Mouse (Mus musculus) urinary bladder, postnatal 36 days (tissue): ENCODE measurements around the gene Lce1e.

ENCODE experiments used
- DNase-seq, 2 experiments: peaks; one replicate each; pipeline ENCODE4 v3.0.0; 2022; ENCODE audit warnings: low spot score in 2 of 2, mixed read lengths in 1 of 2

The Lce1e gene

GRCm38 (mm10) chr3:92708974-92709373 lies at the start of gene Lce1e:
Gene Lce1e (minus strand): TSS chr3:92709074.
- DNase-seq = no peak

- no peak for DNase-seq
These were observed 44.3 kb upstream of the Lce1e start for GRCm38 (mm10) chr3:92753197-92753596.

GRCm38 (mm10) chr3:92752238-92752637 lies 43.4 kb upstream of the Lce1e start, which contains the start of gene Lce1g:
Gene Lce1g (minus strand): TSS chr3:92752338.
- no peak for DNase-seq

- DNase-seq = no peak
These were observed 30.1 kb upstream of the Lce1e start, which contains the start of gene Gm38119 for GRCm38 (mm10) chr3:92738996-92739395. Gene Gm38119 (minus strand): TSS chr3:92739096.

- no peak for DNase-seq
These were observed 13.8 kb upstream of the Lce1e start for GRCm38 (mm10) chr3:92722631-92723030.

GRCm38 (mm10) chr3:92720250-92720649 lies 11.4 kb upstream of the Lce1e start, which contains the start of gene Lce1f:
Gene Lce1f (minus strand): TSS chr3:92720350.
- DNase-seq = no peak

- no peak for DNase-seq
These were observed 6.2 kb upstream of the Lce1e start for GRCm38 (mm10) chr3:92715122-92715521.

- no peak for DNase-seq
These were observed 14.3 kb downstream of the Lce1e start for GRCm38 (mm10) chr3:92694613-92695012.

GRCm38 (mm10) chr3:92691688-92692087 lies 17.2 kb downstream of the Lce1e start:
- no peak for DNase-seq

- peak in 1 of 2 experiments; percentile 16 for DNase-seq
These were observed 19.7 kb downstream of the Lce1e start for GRCm38 (mm10) chr3:92689154-92689553.

- DNase-seq = no peak
These were observed 21.8 kb downstream of the Lce1e start, which contains the start of gene Lce1d for GRCm38 (mm10) chr3:92687110-92687509. Gene Lce1d (minus strand): TSS chr3:92687210.

- no peak for DNase-seq
These were observed 29.9 kb downstream of the Lce1e start, which contains the start of gene Lce1c for GRCm38 (mm10) chr3:92678947-92679346. Gene Lce1c (plus strand): TSS chr3:92679247.

- no peak for DNase-seq
These were observed 38.7 kb downstream of the Lce1e start, which contains the start of gene Lce1a2 for GRCm38 (mm10) chr3:92670215-92670614. Gene Lce1a2 (minus strand): TSS chr3:92670315.
